Mouse (Mus musculus): ENCODE measurements at regions not wholly inside any gene's neighbourhood (a gene's known extent, or its start where the extent isn't known, plus 50 kb on each side); places are given as distances from the start of the nearest gene placed in this dataset.

DNA sequence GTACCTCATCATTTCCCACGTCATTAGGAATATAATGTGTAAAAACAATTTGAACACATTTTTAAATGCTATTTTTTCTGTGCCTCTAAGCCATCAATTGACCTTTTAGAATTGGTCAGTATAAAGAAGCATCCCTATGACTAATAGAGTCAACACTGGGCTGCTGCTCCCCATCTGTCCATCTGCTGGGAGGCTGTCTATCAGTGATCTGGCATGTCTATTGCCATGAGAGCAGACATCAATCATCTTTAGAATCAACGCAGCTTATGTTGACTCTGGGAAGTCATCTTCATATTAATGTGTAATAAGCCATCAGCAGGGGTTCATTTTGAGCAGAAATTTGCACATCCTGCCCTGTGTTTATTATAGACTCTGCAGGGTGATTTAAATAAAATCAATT is 94.9 kb upstream of the Usp25 start:
- TF ChIP-seq POLR2A (IDR thresholded peaks at IDR 0.05; ENCODE audit: low read depth, low read length) (no peak), CTCF (IDR thresholded peaks at IDR 0.05; ENCODE audit: extremely low read depth, insufficient read depth, insufficient read length, insufficient replicate concordance) (no peak)
- Histone ChIP-seq H3K4me1 (ENCODE audit: control insufficient read depth, insufficient read depth, insufficient read length) (no peaks in the 10 kb centered on the region), H3K27me3 (ENCODE audit: control insufficient read depth, insufficient read depth, low read length) (no peaks in the 10 kb centered on the region), H3K4me3 (ENCODE audit: extremely low read depth, insufficient read depth, insufficient read length) (no peak overlapping the region), H3K27ac (ENCODE audit: insufficient read depth, low read length) (no peak overlapping the region), H3K36me3 (ENCODE audit: control insufficient read depth, insufficient read depth, low read length) (no peaks in the 10 kb centered on the region)
- 86% methylated on average over 2 of the region's 2 CpGs for WGBS
- DNase-seq (ENCODE audit: low read depth in 1 of 2, low spot score in 2 of 2): no peak

DNA sequence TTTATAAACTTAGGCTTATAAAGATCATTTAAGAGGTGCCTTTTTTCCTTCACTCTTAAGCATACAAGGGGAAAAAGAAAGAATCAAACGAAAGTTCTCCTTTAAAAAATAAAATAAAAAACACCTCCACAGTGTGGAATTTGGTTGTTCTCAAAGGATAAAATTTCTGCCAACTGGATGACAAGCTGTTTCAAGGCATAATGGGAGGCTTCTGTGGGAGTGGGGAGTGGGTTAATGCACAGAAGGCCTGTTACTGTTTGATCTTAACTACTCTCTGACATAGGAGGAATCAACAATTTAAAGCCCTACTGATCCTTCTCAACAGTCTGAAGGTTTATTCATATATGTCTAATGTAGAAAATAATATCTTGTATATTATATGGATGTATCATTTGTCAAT is 99.2 kb upstream of the Usp25 start:
- WGBS: 80% methylated on average over 1 of the region's 1 CpGs
- DNase-seq (ENCODE audit: low read depth in 1 of 2, low spot score in 2 of 2): no peak
- Histone ChIP-seq H3K27me3 (ENCODE audit: control insufficient read depth, insufficient read depth, low read length) (no peaks in the 10 kb centered on the region), H3K36me3 (ENCODE audit: control insufficient read depth, insufficient read depth, low read length) (no peaks in the 10 kb centered on the region), H3K4me3 (ENCODE audit: extremely low read depth, insufficient read depth, insufficient read length) (no peak overlapping the region), H3K4me1 (ENCODE audit: control insufficient read depth, insufficient read depth, insufficient read length) (no peaks in the 10 kb centered on the region), H3K27ac (ENCODE audit: insufficient read depth, low read length) (no peak overlapping the region)
- no peak for TF ChIP-seq POLR2A (IDR thresholded peaks at IDR 0.05; ENCODE audit: low read depth, low read length)
- no peak for TF ChIP-seq CTCF (IDR thresholded peaks at IDR 0.05; ENCODE audit: extremely low read depth, insufficient read depth, insufficient read length, insufficient replicate concordance)

DNA sequence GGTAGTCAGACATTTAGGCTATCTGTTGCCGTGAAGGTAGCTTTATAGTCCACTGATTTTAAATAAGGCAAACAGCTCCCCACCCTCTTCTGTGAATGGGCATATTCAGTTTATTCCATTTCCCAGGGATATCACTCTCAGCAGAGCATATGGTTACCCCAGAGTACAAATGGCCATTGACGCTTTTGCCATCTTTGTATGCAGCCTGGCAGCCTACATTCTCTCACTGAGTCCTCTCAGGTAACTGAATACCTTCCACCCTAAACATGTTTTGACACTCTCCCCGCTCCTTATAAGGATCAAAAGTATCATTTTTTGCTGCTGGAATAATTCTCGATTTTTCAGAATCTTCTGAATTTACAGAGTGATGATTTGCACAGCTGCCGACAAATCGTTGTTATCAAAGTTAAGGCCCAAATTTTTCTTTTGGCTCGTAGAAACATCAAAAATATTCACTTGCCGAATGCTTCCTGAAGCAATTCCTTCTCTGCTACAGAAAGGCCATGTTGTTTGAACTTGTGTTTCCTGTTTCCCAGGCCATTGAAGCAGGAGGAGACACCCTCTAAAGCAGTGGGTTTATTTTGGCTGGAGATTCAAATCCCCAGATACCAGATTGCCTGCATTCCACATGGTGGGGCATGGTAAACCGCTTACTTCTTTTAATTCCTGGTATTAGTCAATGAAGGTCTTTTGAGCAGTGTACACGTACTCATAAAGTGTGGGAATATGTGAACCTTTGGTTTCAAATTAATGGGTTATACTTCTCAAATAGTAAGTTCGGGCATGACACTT is 108.1 kb upstream of the Usp25 start:
- 87% methylated on average over 11 of the region's 11 CpGs for WGBS
- no peak overlapping the region for H3K27ac ChIP-seq (ENCODE audit: insufficient read depth, low read length)
- H3K4me1 ChIP-seq (ENCODE audit: control insufficient read depth, insufficient read depth, insufficient read length): no peaks in the 10 kb centered on the region
- H3K4me3 ChIP-seq (ENCODE audit: extremely low read depth, insufficient read depth, insufficient read length): no peak overlapping the region
- DNase-seq (ENCODE audit: low read depth in 1 of 2, low spot score in 2 of 2): no peak
- H3K36me3 ChIP-seq (ENCODE audit: control insufficient read depth, insufficient read depth, low read length): no peaks in the 10 kb centered on the region
- TF ChIP-seq POLR2A (IDR thresholded peaks at IDR 0.05; ENCODE audit: low read depth, low read length) (no peak), CTCF (IDR thresholded peaks at IDR 0.05; ENCODE audit: extremely low read depth, insufficient read depth, insufficient read length, insufficient replicate concordance) (no peak)
- H3K27me3 ChIP-seq (ENCODE audit: control insufficient read depth, insufficient read depth, low read length): no peaks in the 10 kb centered on the region

DNA sequence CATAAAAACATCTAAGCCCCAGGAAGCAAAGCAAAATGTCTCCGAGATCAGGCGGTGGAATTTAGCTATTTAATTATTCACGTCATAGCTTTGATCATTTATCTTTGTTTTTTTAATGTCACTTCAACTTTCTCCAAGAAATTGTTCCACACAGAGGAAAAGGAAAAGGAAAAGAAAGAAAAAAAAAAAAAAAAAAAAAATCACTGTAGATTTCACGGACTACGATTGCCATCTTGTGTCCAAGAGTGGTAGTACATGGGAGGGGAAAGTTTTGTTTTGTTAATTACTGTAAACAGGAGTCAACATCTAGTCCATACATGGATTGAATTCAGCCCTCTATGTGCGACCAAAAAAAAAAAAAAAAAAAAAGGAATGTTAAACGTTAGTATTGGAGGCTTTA is 114.4 kb upstream of the Usp25 start:
- no peaks in the 10 kb centered on the region for H3K36me3 ChIP-seq (ENCODE audit: control insufficient read depth, insufficient read depth, low read length)
- no peaks in the 10 kb centered on the region for H3K4me1 ChIP-seq (ENCODE audit: control insufficient read depth, insufficient read depth, insufficient read length)
- DNase-seq (ENCODE audit: low read depth in 1 of 2, low spot score in 2 of 2): no peak
- H3K27me3 ChIP-seq (ENCODE audit: control insufficient read depth, insufficient read depth, low read length): no peaks in the 10 kb centered on the region
- no peak overlapping the region for H3K4me3 ChIP-seq (ENCODE audit: extremely low read depth, insufficient read depth, insufficient read length)
- 21% methylated on average over 7 of the region's 7 CpGs for WGBS
- H3K27ac ChIP-seq (ENCODE audit: insufficient read depth, low read length): no peak overlapping the region
- TF ChIP-seq CTCF (IDR thresholded peaks at IDR 0.05; ENCODE audit: extremely low read depth, insufficient read depth, insufficient read length, insufficient replicate concordance) (no peak), POLR2A (IDR thresholded peaks at IDR 0.05; ENCODE audit: low read depth, low read length) (no peak)

DNA sequence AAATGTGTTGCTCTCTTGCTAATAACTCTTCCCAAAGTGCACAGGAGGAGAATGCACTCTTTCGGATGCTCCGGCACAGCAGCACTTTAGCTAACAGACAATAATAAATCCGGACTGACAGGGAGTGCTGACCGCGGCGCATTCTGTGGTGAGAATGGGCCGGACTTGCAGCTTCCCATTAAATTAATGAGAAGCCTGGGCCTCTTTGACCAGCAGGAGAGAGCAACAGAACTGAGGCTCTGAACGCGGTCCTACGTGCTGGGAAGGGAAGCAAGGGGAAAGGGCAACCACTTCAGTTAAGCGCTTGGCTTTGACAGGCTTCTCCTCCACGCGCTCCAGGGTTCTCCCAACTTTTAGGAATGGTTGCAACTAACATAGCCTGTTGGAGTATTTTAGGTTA is 117.2 kb upstream of the Usp25 start:
- TF ChIP-seq CTCF (IDR thresholded peaks at IDR 0.05; ENCODE audit: extremely low read depth, insufficient read depth, insufficient read length, insufficient replicate concordance) (no peak), POLR2A (IDR thresholded peaks at IDR 0.05; ENCODE audit: low read depth, low read length) (no peak)
- no peak overlapping the region for H3K27ac ChIP-seq (ENCODE audit: insufficient read depth, low read length)
- no peaks in the 10 kb centered on the region for H3K27me3 ChIP-seq (ENCODE audit: control insufficient read depth, insufficient read depth, low read length)
- WGBS: 57% methylated on average over 13 of the region's 13 CpGs
- H3K4me3 ChIP-seq (ENCODE audit: extremely low read depth, insufficient read depth, insufficient read length): no peak overlapping the region
- H3K36me3 ChIP-seq (ENCODE audit: control insufficient read depth, insufficient read depth, low read length): no peaks in the 10 kb centered on the region
- DNase-seq (ENCODE audit: low read depth in 1 of 2, low spot score in 2 of 2): no peak
- H3K4me1 ChIP-seq (ENCODE audit: control insufficient read depth, insufficient read depth, insufficient read length): no peaks in the 10 kb centered on the region

DNA sequence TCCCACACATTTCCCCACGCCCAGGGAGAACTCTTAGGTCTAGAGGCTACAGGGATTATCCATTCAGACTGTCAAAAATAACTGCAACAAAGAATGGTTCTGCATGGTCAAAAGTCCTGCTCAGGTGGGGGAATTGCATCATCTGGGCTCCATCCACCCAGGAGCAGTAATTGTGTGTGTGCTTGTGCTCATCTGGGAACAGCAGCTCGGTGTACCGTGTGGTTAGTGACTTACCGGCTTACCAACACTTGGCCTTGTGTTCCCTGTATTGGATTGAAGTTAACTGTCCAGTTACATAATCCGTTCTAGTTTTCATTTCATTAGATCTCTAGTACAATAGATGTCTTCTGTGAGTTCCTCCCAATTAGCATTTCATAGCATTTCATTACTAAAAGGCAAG is 117.7 kb upstream of the Usp25 start:
- no peak for DNase-seq (ENCODE audit: low read depth in 1 of 2, low spot score in 2 of 2)
- H3K27me3 ChIP-seq (ENCODE audit: control insufficient read depth, insufficient read depth, low read length): no peaks in the 10 kb centered on the region
- TF ChIP-seq POLR2A (IDR thresholded peaks at IDR 0.05; ENCODE audit: low read depth, low read length): no peak
- TF ChIP-seq CTCF (IDR thresholded peaks at IDR 0.05; ENCODE audit: extremely low read depth, insufficient read depth, insufficient read length, insufficient replicate concordance): no peak
- H3K4me3 ChIP-seq (ENCODE audit: extremely low read depth, insufficient read depth, insufficient read length): no peak overlapping the region
- H3K27ac ChIP-seq (ENCODE audit: insufficient read depth, low read length): no peak overlapping the region
- no peaks in the 10 kb centered on the region for H3K4me1 ChIP-seq (ENCODE audit: control insufficient read depth, insufficient read depth, insufficient read length)
- 85% methylated on average over 5 of the region's 5 CpGs for WGBS
- H3K36me3 ChIP-seq (ENCODE audit: control insufficient read depth, insufficient read depth, low read length): no peaks in the 10 kb centered on the region

DNA sequence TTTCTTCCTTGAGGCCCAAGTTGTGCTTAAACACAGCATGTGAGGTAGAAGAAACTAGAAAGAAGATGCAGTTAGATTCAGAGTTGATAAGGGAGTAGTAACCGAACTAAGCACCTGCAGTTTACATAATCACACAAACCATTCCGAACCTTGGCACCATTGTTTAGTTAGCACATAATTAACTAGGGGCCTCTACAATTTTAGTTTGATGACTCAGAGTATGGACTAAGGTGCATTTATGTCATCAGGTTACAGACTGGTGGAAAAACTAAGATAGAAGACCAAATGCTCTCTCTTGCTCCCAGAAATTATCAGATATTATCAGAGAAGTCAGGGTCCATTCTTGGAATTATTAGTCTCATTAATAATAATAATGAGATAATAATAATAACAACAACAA is 134.9 kb upstream of the Usp25 start:
- no peaks in the 10 kb centered on the region for H3K4me1 ChIP-seq (ENCODE audit: control insufficient read depth, insufficient read depth, insufficient read length)
- no peaks in the 10 kb centered on the region for H3K27me3 ChIP-seq (ENCODE audit: control insufficient read depth, insufficient read depth, low read length)
- H3K4me3 ChIP-seq (ENCODE audit: extremely low read depth, insufficient read depth, insufficient read length): no peak overlapping the region
- H3K27ac ChIP-seq (ENCODE audit: insufficient read depth, low read length): no peak overlapping the region
- no peaks in the 10 kb centered on the region for H3K36me3 ChIP-seq (ENCODE audit: control insufficient read depth, insufficient read depth, low read length)
- no peak for DNase-seq (ENCODE audit: low read depth in 1 of 2, low spot score in 2 of 2)
- TF ChIP-seq CTCF (IDR thresholded peaks at IDR 0.05; ENCODE audit: extremely low read depth, insufficient read depth, insufficient read length, insufficient replicate concordance): no peak
- TF ChIP-seq POLR2A (IDR thresholded peaks at IDR 0.05; ENCODE audit: low read depth, low read length): no peak
- 88% methylated on average over 2 of the region's 2 CpGs for WGBS
